Mouse (Mus musculus): ENCODE measurements around the gene Ncapg. TPM values are rescaled to one million over a fixed set of nuclear protein-coding genes. Genes with fewer than 3 reads are reported as not detected.

The Ncapg gene
- polyA plus RNA-seq, 1 experiment from 2014 or later: 4.9 TPM

- Histone ChIP-seq H3K27ac (no peak overlapping the region), H3K4me3 (ENCODE audit: inconsistent target) (no peak overlapping the region), H3K79me2 (ENCODE audit: inconsistent target) (peaks cover 21% of the 10 kb centered on the region), H3K36me3 (ENCODE audit: inconsistent target) (no peaks in the 10 kb centered on the region)
- 94% methylated on average over 1 of the region's 1 CpGs for WGBS (ENCODE audit: missing documents)
Measured at GRCm38 (mm10) chr5:45675032-45675431, 5.3 kb downstream of the Ncapg start.

- H3K36me3 ChIP-seq (ENCODE audit: inconsistent target): no peaks in the 10 kb centered on the region
- no peak overlapping the region for H3K4me3 ChIP-seq (ENCODE audit: inconsistent target)
- 38% methylated on average over 4 of the region's 4 CpGs for WGBS (ENCODE audit: missing documents)
- peaks cover 2% of the 10 kb centered on the region; the same call in 1 of the 2 replicates for H3K79me2 ChIP-seq (ENCODE audit: inconsistent target)
- H3K27ac ChIP-seq: no peak overlapping the region
Measured at GRCm38 (mm10) chr5:45677639-45678038, 7.9 kb downstream of the Ncapg start.

GRCm38 (mm10) chr5:45679955-45680354 lies 10.2 kb downstream of the Ncapg start:
- H3K79me2 ChIP-seq (ENCODE audit: inconsistent target): no peaks in the 10 kb centered on the region
- no peaks in the 10 kb centered on the region for H3K36me3 ChIP-seq (ENCODE audit: inconsistent target)
- no peak overlapping the region for H3K27ac ChIP-seq
- H3K4me3 ChIP-seq (ENCODE audit: inconsistent target): no peak overlapping the region

GRCm38 (mm10) chr5:45683388-45683787 lies 13.7 kb downstream of the Ncapg start:
- H3K79me2 ChIP-seq (ENCODE audit: inconsistent target): no peaks in the 10 kb centered on the region
- 100% methylated on average over 1 of the region's 1 CpGs for WGBS (ENCODE audit: missing documents)
- H3K27ac ChIP-seq: no peak overlapping the region
- H3K4me3 ChIP-seq (ENCODE audit: inconsistent target): no peak overlapping the region
- H3K36me3 ChIP-seq (ENCODE audit: inconsistent target): no peaks in the 10 kb centered on the region

- Histone ChIP-seq H3K4me3 (ENCODE audit: inconsistent target) (no peak overlapping the region), H3K27ac (no peak overlapping the region), H3K36me3 (ENCODE audit: inconsistent target) (no peaks in the 10 kb centered on the region), H3K79me2 (ENCODE audit: inconsistent target) (no peaks in the 10 kb centered on the region)
- 100% methylated on average over 2 of the region's 2 CpGs for WGBS (ENCODE audit: missing documents)
Measured at GRCm38 (mm10) chr5:45685243-45685642, 15.5 kb downstream of the Ncapg start.

GRCm38 (mm10) chr5:45686223-45686622 lies 16.5 kb downstream of the Ncapg start:
- H3K4me3 ChIP-seq (ENCODE audit: inconsistent target): no peak overlapping the region
- no peak overlapping the region for H3K27ac ChIP-seq
- WGBS (ENCODE audit: missing documents): 95% methylated on average over 3 of the region's 3 CpGs
- H3K36me3 ChIP-seq (ENCODE audit: inconsistent target): no peaks in the 10 kb centered on the region
- H3K79me2 ChIP-seq (ENCODE audit: inconsistent target): no peaks in the 10 kb centered on the region

DNA sequence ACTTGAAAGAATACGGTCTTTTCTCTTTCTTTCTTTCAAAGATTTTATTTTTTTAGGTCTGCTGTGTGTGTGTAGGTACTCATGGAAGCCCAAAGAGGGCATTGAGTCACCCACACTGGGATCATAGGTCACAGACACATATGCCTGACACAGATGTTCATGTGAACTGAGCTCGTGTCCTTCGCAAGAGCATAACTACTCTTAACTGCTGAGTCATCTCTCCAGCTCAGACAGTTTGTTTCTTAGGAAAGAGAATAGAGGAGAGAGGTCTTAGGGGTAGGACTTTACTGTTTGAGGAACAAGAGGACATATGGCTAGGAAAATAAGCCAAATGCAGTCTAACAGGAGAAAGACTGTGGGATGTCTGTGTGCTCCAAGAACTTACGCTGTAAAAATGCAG lies 19.4 kb downstream of the Ncapg start:
- WGBS (ENCODE audit: missing documents): 84% methylated on average over 4 of the region's 4 CpGs

DNA sequence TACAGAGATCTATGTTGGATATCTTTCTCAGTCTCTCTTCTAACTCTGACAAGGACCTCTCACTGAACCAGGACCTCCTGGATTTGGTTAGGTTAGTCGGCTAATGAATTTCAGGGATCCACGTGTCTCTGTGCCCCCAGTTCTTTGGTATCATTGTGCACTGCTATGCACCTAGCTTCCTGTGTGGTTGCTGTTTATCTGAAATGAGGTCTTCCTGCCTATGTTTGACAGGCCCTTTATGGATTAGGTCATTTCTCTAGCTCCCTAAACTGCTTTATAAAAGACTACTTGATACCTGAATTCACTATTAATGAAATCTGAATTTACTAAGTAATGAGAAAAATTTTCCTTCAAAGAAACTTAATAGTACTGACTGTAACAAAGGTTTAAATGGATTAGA lies 21.1 kb downstream of the Ncapg start:
- H3K27ac ChIP-seq: no peak overlapping the region
- no peaks in the 10 kb centered on the region for H3K79me2 ChIP-seq (ENCODE audit: inconsistent target)
- WGBS (ENCODE audit: missing documents): 83% methylated on average over 2 of the region's 2 CpGs
- no peak overlapping the region for H3K4me3 ChIP-seq (ENCODE audit: inconsistent target)
- no peaks in the 10 kb centered on the region for H3K36me3 ChIP-seq (ENCODE audit: inconsistent target)

More for the DNA sequence above, 19.4 kb downstream of the Ncapg start:
- Histone ChIP-seq H3K27ac (no peak overlapping the region), H3K4me3 (ENCODE audit: inconsistent target) (no peak overlapping the region), H3K36me3 (ENCODE audit: inconsistent target) (no peaks in the 10 kb centered on the region), H3K79me2 (ENCODE audit: inconsistent target) (no peaks in the 10 kb centered on the region)

- Histone ChIP-seq H3K79me2 (ENCODE audit: inconsistent target) (no peaks in the 10 kb centered on the region), H3K36me3 (ENCODE audit: inconsistent target) (no peaks in the 10 kb centered on the region), H3K27ac (no peak overlapping the region), H3K4me3 (ENCODE audit: inconsistent target) (no peak overlapping the region)
- WGBS (ENCODE audit: missing documents): 96% methylated on average over 6 of the region's 6 CpGs
Measured at GRCm38 (mm10) chr5:45691678-45692077, 22.0 kb downstream of the Ncapg start.

GRCm38 (mm10) chr5:45706811-45707210 lies 37.1 kb downstream of the Ncapg start:
- H3K27ac ChIP-seq: no peak overlapping the region
- H3K36me3 ChIP-seq (ENCODE audit: inconsistent target): no peaks in the 10 kb centered on the region
- H3K4me3 ChIP-seq (ENCODE audit: inconsistent target): no peak overlapping the region
- H3K79me2 ChIP-seq (ENCODE audit: inconsistent target): no peaks in the 10 kb centered on the region
- 38% methylated on average over 2 of the region's 2 CpGs for WGBS (ENCODE audit: missing documents)

DNA sequence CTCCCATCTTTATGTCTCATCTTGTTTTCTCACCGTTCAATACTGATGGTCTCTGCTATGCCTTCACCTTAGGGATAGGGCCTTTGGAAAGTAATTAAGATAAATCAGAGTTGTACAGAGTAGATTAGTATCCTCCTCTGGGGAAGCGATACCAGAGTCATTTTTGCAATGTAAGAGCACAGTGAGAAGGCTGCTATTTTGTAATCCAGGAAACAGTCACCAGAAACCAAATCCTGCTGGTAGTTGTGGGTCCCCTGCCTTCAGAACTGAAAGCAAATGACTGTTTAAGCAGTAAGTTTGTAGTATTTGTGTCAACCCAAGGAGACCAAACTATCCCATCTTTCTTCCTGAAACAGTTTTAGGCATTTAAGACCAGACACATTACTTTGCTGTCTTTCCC lies 39.9 kb downstream of the Ncapg start:
- Histone ChIP-seq H3K4me3 (ENCODE audit: inconsistent target) (no peak overlapping the region), H3K27ac (no peak overlapping the region), H3K79me2 (ENCODE audit: inconsistent target) (no peaks in the 10 kb centered on the region), H3K36me3 (ENCODE audit: inconsistent target) (no peaks in the 10 kb centered on the region)
- WGBS (ENCODE audit: missing documents): 27% methylated on average over 2 of the region's 2 CpGs

GRCm38 (mm10) chr5:45718848-45719488 lies 49.2 kb downstream of the Ncapg start:
- Histone ChIP-seq H3K4me3 (ENCODE audit: inconsistent target) (no peak overlapping the region), H3K79me2 (ENCODE audit: inconsistent target) (no peaks in the 10 kb centered on the region), H3K36me3 (ENCODE audit: inconsistent target) (no peaks in the 10 kb centered on the region), H3K27ac (no peak overlapping the region)
- WGBS (ENCODE audit: missing documents): 26% methylated on average over 6 of the region's 6 CpGs

DNA sequence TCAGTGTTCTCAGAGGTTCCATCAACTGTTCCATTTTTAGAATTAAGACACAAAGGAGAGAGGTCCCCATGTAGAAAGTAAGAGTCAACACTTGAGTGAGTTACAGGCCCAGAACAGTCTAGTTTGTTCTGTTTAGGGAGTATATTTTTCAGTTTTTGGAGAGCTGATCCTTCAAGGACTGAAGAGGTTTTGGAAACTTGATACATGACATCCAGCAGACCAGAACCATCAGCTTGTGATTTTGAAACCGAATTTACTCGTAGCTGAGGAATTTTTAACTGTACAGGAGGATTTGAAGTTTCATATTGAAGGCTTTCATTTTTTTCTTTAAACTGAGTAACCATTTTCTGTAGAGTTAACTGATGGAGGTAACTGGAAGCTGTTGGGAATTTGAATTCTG lies 64.0 kb downstream of the Ncapg start:
- Histone ChIP-seq H3K4me3 (ENCODE audit: inconsistent target) (no peak overlapping the region), H3K36me3 (ENCODE audit: inconsistent target) (0 out of 2 replicates have a peak, but pooled peaks cover 6% of the 10 kb centered on the region), H3K27ac (no peak overlapping the region), H3K79me2 (ENCODE audit: inconsistent target) (no peaks in the 10 kb centered on the region)
- WGBS (ENCODE audit: missing documents): 100% methylated on average over 2 of the region's 2 CpGs

DNA sequence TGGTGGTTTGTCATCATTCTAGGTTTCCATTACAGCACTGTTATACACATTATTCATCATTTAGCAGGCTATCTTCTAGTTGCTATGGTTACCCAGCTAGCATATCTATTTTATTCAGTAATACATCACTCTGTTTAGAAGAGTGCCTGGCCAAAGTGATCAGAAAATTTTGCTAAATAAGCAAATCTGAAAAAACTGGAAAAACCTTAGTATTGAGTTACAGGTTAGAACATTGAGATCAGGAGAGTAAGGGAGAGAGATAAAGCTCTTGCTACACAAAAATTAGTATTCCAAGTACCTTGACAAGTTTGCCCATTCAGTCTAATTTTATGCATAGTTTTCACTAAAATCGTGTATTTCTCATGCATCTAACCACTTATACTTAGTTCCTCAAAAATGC lies 68.2 kb downstream of the Ncapg start:
- Histone ChIP-seq H3K27ac (no peak overlapping the region), H3K79me2 (ENCODE audit: inconsistent target) (no peaks in the 10 kb centered on the region)

More for the DNA sequence above, 68.2 kb downstream of the Ncapg start:
- 63% methylated on average over 1 of the region's 1 CpGs for WGBS (ENCODE audit: missing documents)
- Histone ChIP-seq H3K36me3 (ENCODE audit: inconsistent target) (0 out of 2 replicates have a peak, but pooled peaks cover 6% of the 10 kb centered on the region), H3K4me3 (ENCODE audit: inconsistent target) (no peak overlapping the region)

Measured in macrophage (primary cell).